Mouse (Mus musculus) hindbrain, embryonic 14.5 days (tissue): Measurements from ENCODE around the gene Olfr71. TPM values are rescaled to one million over a fixed set of nuclear protein-coding genes. Genes with fewer than 3 reads are reported as not detected.

Experiments used
- polyA plus RNA-seq: library from polyadenylated mRNA; unstranded; fragments of >200 nt; fragmentation: Nextera tagmentation; extraction: Ambion mirVana; gene quantifications from 2 replicates; pipeline ENCODE4 v1.2.1, GENCODE M21; 2014

Gene Olfr71
- polyA plus RNA-seq, 1 experiment from 2014 or later, result not detected

Other genes with a start within 250 kb of the Olfr71 start
- not detected in 2 replicates for gene Sit1, start 226.5 kb downstream of the Olfr71 start, polyA plus RNA-seq
- gene Ccdc107, start 217.4 kb downstream of the Olfr71 start, polyA plus RNA-seq, result 80.3 and 92.0 TPM in 2 replicates
- 4.7 and 6.1 TPM in 2 replicates for gene Arhgef39, start 210.6 kb downstream of the Olfr71 start, polyA plus RNA-seq
- gene Car9, start 203.3 kb downstream of the Olfr71 start, polyA plus RNA-seq, result 0.16 and 0.26 TPM in 2 replicates
- 9.1 and 10.8 TPM in 2 replicates for gene Tpm2, start 186.5 kb downstream of the Olfr71 start, polyA plus RNA-seq
- gene Creb3, start 147.9 kb downstream of the Olfr71 start, polyA plus RNA-seq, result 80.0 and 82.3 TPM in 2 replicates
- 57.5 and 62.8 TPM in 2 replicates for gene Tln1, start 147.6 kb downstream of the Olfr71 start, polyA plus RNA-seq
- 21.7 and 25.2 TPM in 2 replicates for gene Rgp1, start 131.5 kb downstream of the Olfr71 start, polyA plus RNA-seq
- gene Gba2, start 131.4 kb downstream of the Olfr71 start, polyA plus RNA-seq, result 44.5 and 49.7 TPM in 2 replicates
- gene Msmp, start 125.8 kb downstream of the Olfr71 start, polyA plus RNA-seq, result 1.0 and 1.9 TPM in 2 replicates
- gene Npr2, start 78.3 kb downstream of the Olfr71 start, polyA plus RNA-seq, result 13.3 and 14.2 TPM in 2 replicates
- 5.5 and 9.3 TPM in 2 replicates for gene Spag8, start 56.7 kb downstream of the Olfr71 start, polyA plus RNA-seq
- gene Hint2, start 53.8 kb downstream of the Olfr71 start, polyA plus RNA-seq, result 70.1 and 77.0 TPM in 2 replicates
- 8.7 and 10.5 TPM in 2 replicates for gene Tmem8b, start 41.3 kb downstream of the Olfr71 start, polyA plus RNA-seq
- 1.9 and 2.2 TPM in 2 replicates for gene Fam221b, start 41.1 kb downstream of the Olfr71 start, polyA plus RNA-seq
- gene Olfr70, start 9.4 kb downstream of the Olfr71 start, polyA plus RNA-seq, result not detected in 2 replicates
- 0.18 and 0.58 TPM in 2 replicates for gene Hrct1, start 16.9 kb upstream of the Olfr71 start, polyA plus RNA-seq
- 0.04 and 0.07 TPM in 2 replicates for gene Spaar, start 19.8 kb upstream of the Olfr71 start, polyA plus RNA-seq
- not detected in 2 replicates for gene Olfr159, start 60.8 kb upstream of the Olfr71 start, polyA plus RNA-seq
- gene Olfr156, start 113.6 kb upstream of the Olfr71 start, polyA plus RNA-seq, result not detected in 2 replicates
- gene Olfr157, start 129.9 kb upstream of the Olfr71 start, polyA plus RNA-seq, result 0.03 TPM in 1 of 2 replicates, not detected in the other
- gene Olfr155, start 141.3 kb upstream of the Olfr71 start, polyA plus RNA-seq, result not detected in 2 replicates
- 6.2 and 7.3 TPM in 2 replicates for gene Reck, start 165.3 kb upstream of the Olfr71 start, polyA plus RNA-seq
- 41.4 and 43.3 TPM in 2 replicates for gene Glipr2, start 247.1 kb upstream of the Olfr71 start, polyA plus RNA-seq